Mouse (Mus musculus) midbrain, embryonic 12.5 days (tissue): ENCODE measurements at regions not wholly inside any gene's neighbourhood (a gene's known extent, or its start where the extent isn't known, plus 50 kb on each side); places are given as distances from the start of the nearest gene placed in this dataset.

Experiments used
- ATAC-seq: fragments of 200-750 bp; cut with Nextera tagmentation; 2 replicates; pipeline ENCODE4 v1.8.0; 2017; ENCODE audit warnings: low read depth, moderate TSS enrichment, moderate library complexity; ENCODE audit not compliant: low FRiP score
- H3K27ac ChIP-seq: fragments of 300-500 bp; sonication (generic); replicated peaks from 2 replicates; pipeline ENCODE4 v1.5.1; 2016; ENCODE audit warnings: mild to moderate bottlenecking
- H3K27me3 ChIP-seq: fragments of 300-500 bp; sonication (generic); 2 replicates; pipeline ENCODE4 v1.6.1; 2016; ENCODE audit warnings: mild to moderate bottlenecking
- H3K36me3 ChIP-seq: fragments of 300-500 bp; sonication (generic); 2 replicates; pipeline ENCODE4 v1.6.1; 2016
- H3K4me1 ChIP-seq: fragments of 300-500 bp; sonication (generic); 2 replicates; pipeline ENCODE4 v1.6.1; 2016
- H3K4me2 ChIP-seq: fragments of 300-500 bp; sonication (generic); replicated peaks from 2 replicates; pipeline ENCODE4 v1.6.1; 2016; ENCODE audit warnings: mild to moderate bottlenecking, moderate library complexity
- H3K4me3 ChIP-seq: fragments of 300-500 bp; sonication (generic); 2 replicates; pipeline ENCODE4 v1.5.1; 2016; ENCODE audit warnings: mild to moderate bottlenecking
- H3K9ac ChIP-seq: fragments of 300-500 bp; sonication (generic); replicated peaks from 2 replicates; pipeline ENCODE4 v1.6.1; 2016; ENCODE audit warnings: mild to moderate bottlenecking, moderate library complexity
- H3K9me3 ChIP-seq: fragments of 300-500 bp; sonication (generic); 2 replicates; pipeline ENCODE4 v1.6.1; 2016; ENCODE audit warnings: mild to moderate bottlenecking
- WGBS: fragments of 180-500 bp; shearing (Covaris S2); methylation state at CpG from one replicate; pipeline ENCODE4 v1.1.7; 2016; 5-methylcytosine and 5-hydroxymethylcytosine counted together

GRCm38 (mm10) chr16:24073613-24074244 lies 85.1 kb upstream of the Bcl6 start:
- H3K9ac ChIP-seq = no peak overlapping the region
- peaks cover 3% of the 10 kb centered on the region; the same call in 1 of the 2 replicates for H3K27me3 ChIP-seq
- no peak overlapping the region for H3K4me2 ChIP-seq
- no peaks in the 10 kb centered on the region for H3K9me3 ChIP-seq
- no peak overlapping the region for H3K4me3 ChIP-seq
- H3K36me3 ChIP-seq = no peaks in the 10 kb centered on the region
- 93% methylated on average over 8 of the region's 8 CpGs for WGBS
- H3K27ac ChIP-seq = no peak overlapping the region
- no peaks in the 10 kb centered on the region for H3K4me1 ChIP-seq
- no peak for ATAC-seq

GRCm38 (mm10) chr16:24073065-24073464 lies 84.4 kb upstream of the Bcl6 start:
- no peak overlapping the region for H3K4me3 ChIP-seq
- no peaks in the 10 kb centered on the region for H3K9me3 ChIP-seq
- no peak overlapping the region for H3K27ac ChIP-seq
- H3K9ac ChIP-seq = no peak overlapping the region
- H3K27me3 ChIP-seq = peaks cover 3% of the 10 kb centered on the region; the same call in 1 of the 2 replicates
- ATAC-seq = no peak
- 81% methylated on average over 6 of the region's 6 CpGs for WGBS
- H3K36me3 ChIP-seq = no peaks in the 10 kb centered on the region
- no peaks in the 10 kb centered on the region for H3K4me1 ChIP-seq
- H3K4me2 ChIP-seq = no peak overlapping the region

- no peaks in the 10 kb centered on the region for H3K4me1 ChIP-seq
- H3K9ac ChIP-seq = no peak overlapping the region
- H3K27ac ChIP-seq = no peak overlapping the region
- H3K9me3 ChIP-seq = no peaks in the 10 kb centered on the region
- H3K36me3 ChIP-seq = no peaks in the 10 kb centered on the region
- WGBS = 90% methylated on average over 5 of the region's 5 CpGs
- ATAC-seq = no peak
- peaks cover 3% of the 10 kb centered on the region; the same call in 1 of the 2 replicates for H3K27me3 ChIP-seq
- H3K4me3 ChIP-seq = no peak overlapping the region
- H3K4me2 ChIP-seq = no peak overlapping the region
Measured at GRCm38 (mm10) chr16:24069411-24069810, 80.8 kb upstream of the Bcl6 start.

GRCm38 (mm10) chr16:24068250-24068813 lies 79.7 kb upstream of the Bcl6 start:
- 69% methylated on average over 4 of the region's 4 CpGs for WGBS
- H3K27me3 ChIP-seq = peaks cover 3% of the 10 kb centered on the region; the same call in 1 of the 2 replicates
- no peak for ATAC-seq
- H3K9ac ChIP-seq = no peak overlapping the region
- no peaks in the 10 kb centered on the region for H3K4me1 ChIP-seq
- no peaks in the 10 kb centered on the region for H3K9me3 ChIP-seq
- no peak overlapping the region for H3K4me3 ChIP-seq
- H3K36me3 ChIP-seq = no peaks in the 10 kb centered on the region
- H3K27ac ChIP-seq = no peak overlapping the region
- H3K4me2 ChIP-seq = no peak overlapping the region

- Histone ChIP-seq H3K4me2 (no peak overlapping the region), H3K4me1 (no peaks in the 10 kb centered on the region), H3K9ac (no peak overlapping the region), H3K27ac (no peak overlapping the region), H3K27me3 (no peaks in the 10 kb centered on the region), H3K36me3 (no peaks in the 10 kb centered on the region), H3K9me3 (no peaks in the 10 kb centered on the region), H3K4me3 (no peak overlapping the region)
- ATAC-seq = no peak
- WGBS = 73% methylated on average over 5 of the region's 5 CpGs
Measured at GRCm38 (mm10) chr16:24062314-24062713, 73.7 kb upstream of the Bcl6 start.

GRCm38 (mm10) chr16:24061496-24061895 lies 72.8 kb upstream of the Bcl6 start:
- no peak overlapping the region for H3K4me3 ChIP-seq
- no peak overlapping the region for H3K4me2 ChIP-seq
- no peak overlapping the region for H3K27ac ChIP-seq
- no peaks in the 10 kb centered on the region for H3K36me3 ChIP-seq
- no peaks in the 10 kb centered on the region for H3K27me3 ChIP-seq
- H3K4me1 ChIP-seq = no peaks in the 10 kb centered on the region
- ATAC-seq = no peak
- H3K9me3 ChIP-seq = no peaks in the 10 kb centered on the region
- 81% methylated on average over 4 of the region's 4 CpGs for WGBS
- no peak overlapping the region for H3K9ac ChIP-seq

- H3K36me3 ChIP-seq = no peaks in the 10 kb centered on the region
- no peaks in the 10 kb centered on the region for H3K4me1 ChIP-seq
- H3K27ac ChIP-seq = no peak overlapping the region
- no peak overlapping the region for H3K9ac ChIP-seq
- 80% methylated on average over 4 of the region's 4 CpGs for WGBS
- no peak for ATAC-seq
- H3K4me3 ChIP-seq = no peak overlapping the region
- H3K27me3 ChIP-seq = no peaks in the 10 kb centered on the region
- no peaks in the 10 kb centered on the region for H3K9me3 ChIP-seq
- no peak overlapping the region for H3K4me2 ChIP-seq
Measured at GRCm38 (mm10) chr16:24059090-24059600, 70.5 kb upstream of the Bcl6 start.

GRCm38 (mm10) chr16:24056885-24057531 lies 68.4 kb upstream of the Bcl6 start:
- H3K4me3 ChIP-seq = no peak overlapping the region
- H3K4me2 ChIP-seq = no peak overlapping the region
- H3K9ac ChIP-seq = no peak overlapping the region
- H3K36me3 ChIP-seq = no peaks in the 10 kb centered on the region
- WGBS = 43% methylated on average over 11 of the region's 11 CpGs
- no peaks in the 10 kb centered on the region for H3K9me3 ChIP-seq
- no peak for ATAC-seq
- no peaks in the 10 kb centered on the region for H3K27me3 ChIP-seq
- no peak overlapping the region for H3K27ac ChIP-seq
- no peaks in the 10 kb centered on the region for H3K4me1 ChIP-seq

- no peaks in the 10 kb centered on the region for H3K36me3 ChIP-seq
- no peak overlapping the region for H3K9ac ChIP-seq
- 66% methylated on average over 12 of the region's 12 CpGs for WGBS
- no peak overlapping the region for H3K27ac ChIP-seq
- no peak overlapping the region for H3K4me2 ChIP-seq
- H3K27me3 ChIP-seq = no peaks in the 10 kb centered on the region
- no peaks in the 10 kb centered on the region for H3K4me1 ChIP-seq
- no peaks in the 10 kb centered on the region for H3K9me3 ChIP-seq
- H3K4me3 ChIP-seq = no peak overlapping the region
- ATAC-seq = no peak
Measured at GRCm38 (mm10) chr16:24056123-24056884, 67.7 kb upstream of the Bcl6 start.

GRCm38 (mm10) chr16:24054293-24054692 lies 65.6 kb upstream of the Bcl6 start:
- WGBS = 97% methylated on average over 3 of the region's 3 CpGs
- Histone ChIP-seq H3K27me3 (no peaks in the 10 kb centered on the region), H3K4me2 (no peak overlapping the region), H3K4me1 (no peaks in the 10 kb centered on the region), H3K9me3 (no peaks in the 10 kb centered on the region), H3K36me3 (no peaks in the 10 kb centered on the region), H3K27ac (no peak overlapping the region), H3K4me3 (no peak overlapping the region), H3K9ac (no peak overlapping the region)
- no peak for ATAC-seq

GRCm38 (mm10) chr16:24053403-24053802 lies 64.8 kb upstream of the Bcl6 start:
- Histone ChIP-seq H3K36me3 (no peaks in the 10 kb centered on the region), H3K4me3 (no peak overlapping the region), H3K27ac (no peak overlapping the region), H3K27me3 (no peaks in the 10 kb centered on the region), H3K4me1 (no peaks in the 10 kb centered on the region), H3K9ac (no peak overlapping the region), H3K4me2 (no peak overlapping the region), H3K9me3 (no peaks in the 10 kb centered on the region)
- ATAC-seq = no peak
- 88% methylated on average over 10 of the region's 10 CpGs for WGBS
